Mouse (Mus musculus) adipose tissue, adult 10 weeks (tissue): ENCODE data around the gene Serpinb1b. TPM values are rescaled to one million over a fixed set of nuclear protein-coding genes. Genes with fewer than 3 reads are reported as not detected.

Experiments
- polyA plus RNA-seq: library from polyadenylated mRNA; stranded (reverse); fragments of 350-450 nt; fragmentation: Illumina TruSeq; extraction: RNeasy Lipid Tissue Mini Kit (QIAGEN cat#74804); gene quantifications from one replicate; pipeline ENCODE4 v1.2.3, GENCODE M21; 2014; ENCODE audit warnings: low read depth, low replicate concordance

The Serpinb1b gene
- 1.6 TPM for polyA plus RNA-seq

GRCm38 (mm10) chr13:33078056-33078705 is at the start of gene Serpinb1b:
Gene Serpinb1b, plus strand, starts transcription at chr13:33078575.

Other genes with a start within 250 kb of the Serpinb1b start
- gene Serpinb1a, start 227.4 kb upstream of the Serpinb1b start, polyA plus RNA-seq = 7.8 TPM
- not detected for gene Serpinb1c, start 180.4 kb upstream of the Serpinb1b start, polyA plus RNA-seq
- gene Serpinb6b, start 113.4 kb upstream of the Serpinb1b start, polyA plus RNA-seq = 16.3 TPM
- gene Serpinb9, start 75.3 kb upstream of the Serpinb1b start, polyA plus RNA-seq = 26.2 TPM
- 0.15 TPM for gene Serpinb9b, start 51.2 kb upstream of the Serpinb1b start, polyA plus RNA-seq
- gene Serpinb9c, start 81.2 kb downstream of the Serpinb1b start, polyA plus RNA-seq = not detected
- gene Serpinb9d, start 114.4 kb downstream of the Serpinb1b start, polyA plus RNA-seq = not detected
- gene Serpinb9e, start 171.0 kb downstream of the Serpinb1b start, polyA plus RNA-seq = not detected
- gene Serpinb9f, start 245.5 kb downstream of the Serpinb1b start, polyA plus RNA-seq = not detected